Mouse (Mus musculus): ENCODE data around the gene Calr4. TPM values are rescaled to one million over a fixed set of nuclear protein-coding genes. Genes with fewer than 3 reads are reported as not detected.

Gene Calr4
- polyA plus RNA-seq, 1 experiment from 2014 or later, result not detected

DNA sequence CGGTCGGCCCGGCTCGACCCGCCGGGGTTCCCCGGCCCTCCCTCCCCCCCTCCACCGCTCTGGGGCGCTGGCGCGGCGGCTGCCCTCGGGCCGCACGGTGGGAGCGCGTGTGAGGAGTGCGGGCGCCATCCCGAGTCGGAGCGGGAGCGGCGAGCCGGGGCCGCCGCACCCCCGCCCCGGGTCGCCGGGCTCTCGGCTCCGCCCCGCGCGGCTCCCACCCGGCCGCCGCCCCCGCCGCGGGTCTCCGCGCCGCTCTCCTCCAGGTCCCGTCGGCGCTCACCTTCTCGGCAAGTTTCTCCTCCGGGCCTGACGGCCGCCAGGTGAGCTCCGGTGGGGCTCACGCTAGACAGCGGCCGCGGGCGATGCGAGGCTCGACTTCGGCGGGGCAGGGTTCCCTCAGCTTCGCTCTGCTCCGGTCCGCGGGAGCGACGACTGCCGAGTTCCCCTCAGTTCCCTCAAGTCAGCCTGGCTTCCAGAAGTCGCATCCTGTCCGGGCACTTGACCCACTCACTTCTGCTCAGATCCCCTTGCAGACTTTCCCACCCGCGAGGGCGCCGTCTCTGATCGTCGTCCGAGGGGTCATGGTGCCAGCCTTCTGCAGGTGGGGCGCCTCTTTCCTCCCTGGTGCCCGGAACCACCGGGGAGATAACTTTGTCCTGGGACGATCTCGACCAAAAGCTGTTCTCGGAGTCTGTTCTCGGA, 46.3 kb downstream of the Calr4 start:
- peak overlapping the region; percentile 93 for H3K27ac ChIP-seq (ENCODE audit: low read length)
- H3K36me3 ChIP-seq (ENCODE audit: control insufficient read depth, insufficient read depth), result no peaks in the 10 kb centered on the region
- H3K27me3 ChIP-seq (ENCODE audit: control insufficient read depth, insufficient read depth, low read depth, low read length), result no peaks in the 10 kb centered on the region
- peak; percentile 75 for ATAC-seq (ENCODE audit: low read depth)
- peaks cover 21% of the 10 kb centered on the region for H3K4me1 ChIP-seq (ENCODE audit: control insufficient read depth, low read depth, low read length)
- peak overlapping the region; percentile 98 for H3K9ac ChIP-seq (ENCODE audit: low read depth, low read length)
- 0% methylated on average over 47 of the region's 85 CpGs for WGBS (ENCODE audit: insufficient replicate concordance)
- peak overlapping the region; percentile 96 for H3K4me3 ChIP-seq (ENCODE audit: low read depth, low read length)
- peak overlapping the region; percentile 81 for H3K4me2 ChIP-seq (ENCODE audit: low read depth, low read length)
- H3K9me3 ChIP-seq (replicated peaks; ENCODE audit: control insufficient read depth, low read length), result no peaks in the 10 kb centered on the region

DNA sequence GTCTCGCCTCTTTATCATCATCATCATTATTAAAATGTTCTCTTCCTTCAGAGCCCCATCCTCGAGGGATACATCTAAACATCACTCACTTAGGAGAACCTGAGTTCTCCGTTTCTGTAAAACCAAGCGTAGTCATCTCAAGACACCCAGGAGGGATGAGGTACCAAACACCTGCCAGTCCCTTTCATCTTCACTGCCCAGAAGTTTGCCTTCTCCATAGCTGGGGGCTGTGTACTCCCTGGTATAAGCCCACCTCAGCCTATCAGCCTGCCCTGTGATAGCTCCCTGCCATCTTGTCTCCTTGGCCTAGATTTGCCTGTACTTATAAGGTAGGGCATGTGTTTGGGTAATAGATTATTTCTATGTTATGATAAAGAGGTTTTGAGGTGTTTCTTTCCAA, 46.9 kb downstream of the Calr4 start:
- H3K4me3 ChIP-seq (ENCODE audit: low read depth, low read length), result peak overlapping the region; percentile 96
- H3K4me1 ChIP-seq (ENCODE audit: control insufficient read depth, low read depth, low read length), result peaks cover 21% of the 10 kb centered on the region
- H3K9me3 ChIP-seq (replicated peaks; ENCODE audit: control insufficient read depth, low read length), result no peaks in the 10 kb centered on the region
- ATAC-seq (ENCODE audit: low read depth), result no peak
- H3K27ac ChIP-seq (ENCODE audit: low read length), result peak overlapping the region; percentile 93
- H3K4me2 ChIP-seq (ENCODE audit: low read depth, low read length), result peak overlapping the region; percentile 81
- H3K9ac ChIP-seq (ENCODE audit: low read depth, low read length), result peak overlapping the region; percentile 98
- H3K36me3 ChIP-seq (ENCODE audit: control insufficient read depth, insufficient read depth), result no peaks in the 10 kb centered on the region
- whole genome bisulfite sequencing (ENCODE audit: insufficient replicate concordance), result 9% methylated on average over 4 of the region's 4 CpGs
- H3K27me3 ChIP-seq (ENCODE audit: control insufficient read depth, insufficient read depth, low read depth, low read length), result no peaks in the 10 kb centered on the region

DNA sequence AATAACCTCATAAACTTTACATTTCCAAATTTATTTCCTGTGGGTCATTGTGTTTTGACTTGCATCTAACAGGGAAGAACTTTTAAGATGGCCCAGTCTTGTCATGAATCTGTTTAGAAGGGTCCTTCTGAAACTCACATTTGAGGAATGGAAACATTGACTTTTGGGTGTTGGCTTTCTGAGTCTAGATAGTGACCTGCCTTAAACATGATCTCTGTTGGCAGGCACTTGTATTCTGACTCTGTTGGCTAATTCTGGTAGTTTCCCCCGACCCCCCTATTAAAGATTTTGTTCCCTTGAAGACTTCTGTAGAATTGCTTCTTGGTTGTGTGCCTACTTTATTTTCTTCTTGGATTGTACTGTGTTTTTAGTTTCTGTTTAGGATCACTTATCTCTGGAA, 47.7 kb downstream of the Calr4 start:
- no peak for ATAC-seq (ENCODE audit: low read depth)
- no peaks in the 10 kb centered on the region for H3K9me3 ChIP-seq (replicated peaks; ENCODE audit: control insufficient read depth, low read length)
- peaks cover 21% of the 10 kb centered on the region for H3K4me1 ChIP-seq (ENCODE audit: control insufficient read depth, low read depth, low read length)
- WGBS (ENCODE audit: insufficient replicate concordance), result 35% methylated on average over 1 of the region's 1 CpGs
- H3K27me3 ChIP-seq (ENCODE audit: control insufficient read depth, insufficient read depth, low read depth, low read length), result no peaks in the 10 kb centered on the region
- peak overlapping the region; percentile 56 for H3K27ac ChIP-seq (ENCODE audit: low read length)
- peak overlapping the region; percentile 15 for H3K9ac ChIP-seq (ENCODE audit: low read depth, low read length)
- no peaks in the 10 kb centered on the region for H3K36me3 ChIP-seq (ENCODE audit: control insufficient read depth, insufficient read depth)
- peak overlapping the region; percentile 81 for H3K4me2 ChIP-seq (ENCODE audit: low read depth, low read length)
- peak overlapping the region; percentile 96 for H3K4me3 ChIP-seq (ENCODE audit: low read depth, low read length)

DNA sequence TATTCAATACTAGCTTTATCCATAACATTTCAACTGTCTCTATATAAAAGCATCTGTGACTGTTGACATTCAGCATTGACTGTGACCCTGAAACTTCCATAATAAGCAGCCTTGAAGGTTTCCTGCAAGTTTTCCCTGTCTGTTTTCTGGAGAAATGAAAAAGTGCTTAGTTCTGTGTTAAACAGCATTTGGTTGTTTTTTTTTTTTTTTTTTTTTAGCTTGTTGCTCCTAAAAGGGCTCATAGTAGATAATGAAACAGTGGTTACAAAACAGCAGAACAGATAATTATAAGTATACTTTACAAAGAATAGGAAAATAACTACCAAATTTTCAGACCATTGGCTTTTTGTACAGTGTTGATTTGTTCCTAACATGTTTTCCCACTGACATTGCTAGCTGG, 60.3 kb downstream of the Calr4 start:
- ATAC-seq (ENCODE audit: low read depth), result no peak
- Histone ChIP-seq H3K27ac (ENCODE audit: low read length) (no peak overlapping the region), H3K9me3 (replicated peaks; ENCODE audit: control insufficient read depth, low read length) (no peaks in the 10 kb centered on the region), H3K4me2 (ENCODE audit: low read depth, low read length) (no peak overlapping the region), H3K4me3 (ENCODE audit: low read depth, low read length) (no peak overlapping the region), H3K36me3 (ENCODE audit: control insufficient read depth, insufficient read depth) (no peaks in the 10 kb centered on the region), H3K4me1 (ENCODE audit: control insufficient read depth, low read depth, low read length) (peaks cover 3% of the 10 kb centered on the region; the same call in 1 of the 2 replicates), H3K27me3 (ENCODE audit: control insufficient read depth, insufficient read depth, low read depth, low read length) (no peaks in the 10 kb centered on the region), H3K9ac (ENCODE audit: low read depth, low read length) (no peak overlapping the region)

DNA sequence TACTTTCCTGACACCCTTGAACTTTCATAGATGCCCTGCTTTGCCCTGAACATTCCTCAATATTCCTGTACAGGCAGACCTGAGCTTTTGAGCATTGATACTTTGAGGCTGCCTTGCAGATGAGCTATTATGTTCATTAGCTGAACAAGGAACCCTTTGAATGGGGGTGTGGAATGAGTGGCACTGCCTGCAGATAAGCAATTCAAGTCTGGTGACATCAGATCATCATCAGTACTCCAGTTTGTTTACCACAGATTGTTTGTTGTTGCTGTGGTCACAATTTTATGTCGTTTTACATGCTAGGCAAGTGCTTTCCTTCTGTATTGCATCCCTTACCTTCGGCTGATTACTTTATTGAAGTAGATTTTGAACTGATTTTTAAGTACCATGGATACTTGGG, 62.2 kb downstream of the Calr4 start:
- WGBS (ENCODE audit: insufficient replicate concordance), result 52% methylated on average over 2 of the region's 2 CpGs
- H3K4me1 ChIP-seq (ENCODE audit: control insufficient read depth, low read depth, low read length), result peaks cover 3% of the 10 kb centered on the region; the same call in 1 of the 2 replicates
- H3K27me3 ChIP-seq (ENCODE audit: control insufficient read depth, insufficient read depth, low read depth, low read length), result no peaks in the 10 kb centered on the region
- no peak overlapping the region for H3K4me3 ChIP-seq (ENCODE audit: low read depth, low read length)
- H3K27ac ChIP-seq (ENCODE audit: low read length), result no peak overlapping the region
- ATAC-seq (ENCODE audit: low read depth), result no peak
- H3K9me3 ChIP-seq (replicated peaks; ENCODE audit: control insufficient read depth, low read length), result no peaks in the 10 kb centered on the region
- H3K4me2 ChIP-seq (ENCODE audit: low read depth, low read length), result no peak overlapping the region
- H3K36me3 ChIP-seq (ENCODE audit: control insufficient read depth, insufficient read depth), result no peaks in the 10 kb centered on the region
- no peak overlapping the region for H3K9ac ChIP-seq (ENCODE audit: low read depth, low read length)

DNA sequence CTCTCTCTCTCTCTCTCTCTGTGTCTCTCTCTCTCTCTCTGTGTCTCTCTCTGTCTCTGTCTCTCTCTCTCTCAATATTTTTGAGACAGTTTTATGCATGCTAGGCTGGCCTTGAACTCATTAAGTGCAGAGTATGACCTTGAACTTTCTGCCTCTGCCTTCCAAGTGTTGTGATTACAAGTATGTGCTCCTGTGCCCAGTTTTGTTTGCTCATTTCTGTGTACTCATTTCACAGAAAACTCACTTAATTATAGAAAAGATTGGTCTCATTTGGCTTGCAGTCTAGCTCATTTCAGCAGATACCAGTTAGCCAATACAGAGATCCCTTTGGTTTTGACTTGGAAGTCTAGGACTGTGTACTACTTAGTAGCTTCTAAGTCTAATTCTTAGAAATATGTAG, 64.9 kb downstream of the Calr4 start:
- ATAC-seq (ENCODE audit: low read depth), result no peak
- H3K27ac ChIP-seq (ENCODE audit: low read length), result no peak overlapping the region
- H3K9ac ChIP-seq (ENCODE audit: low read depth, low read length), result no peak overlapping the region
- peaks cover 3% of the 10 kb centered on the region; the same call in 1 of the 2 replicates for H3K4me1 ChIP-seq (ENCODE audit: control insufficient read depth, low read depth, low read length)
- no peak overlapping the region for H3K4me2 ChIP-seq (ENCODE audit: low read depth, low read length)
- no peaks in the 10 kb centered on the region for H3K36me3 ChIP-seq (ENCODE audit: control insufficient read depth, insufficient read depth)
- no peaks in the 10 kb centered on the region for H3K27me3 ChIP-seq (ENCODE audit: control insufficient read depth, insufficient read depth, low read depth, low read length)
- no peaks in the 10 kb centered on the region for H3K9me3 ChIP-seq (replicated peaks; ENCODE audit: control insufficient read depth, low read length)
- no peak overlapping the region for H3K4me3 ChIP-seq (ENCODE audit: low read depth, low read length)

Other genes with a start within 250 kb of the Calr4 start
- gene Nrd1, start 233.8 kb upstream of the Calr4 start, polyA plus RNA-seq (2015; fragmentation: Nextera tagmentation; extraction: Ambion mirVana), result 33.5 and 33.8 TPM in 2 replicates
- gene Osbpl9, start 32.2 kb upstream of the Calr4 start, polyA plus RNA-seq (2015; fragmentation: Nextera tagmentation; extraction: Ambion mirVana), result 27.2 and 28.6 TPM in 2 replicates
- 35.7 and 37.5 TPM in 2 replicates for gene Eps15, start 45.8 kb downstream of the Calr4 start, polyA plus RNA-seq (2015; fragmentation: Nextera tagmentation; extraction: Ambion mirVana)
- 10.4 and 11.8 TPM in 2 replicates for gene Ttc39a, start 172.1 kb downstream of the Calr4 start, polyA plus RNA-seq (2015; fragmentation: Nextera tagmentation; extraction: Ambion mirVana)